Mouse (Mus musculus) kidney, adult 2 months (tissue): Measurements from ENCODE around the gene Mkln1.

Experiments used
- CTCF ChIP-seq: fragments of 200-500 bp; conservative IDR thresholded peaks from 2 replicates; pipeline ENCODE4 v1.5.1; 2011; ENCODE audit warnings: low read depth, mild to moderate bottlenecking, control low read depth, low read length, moderate library complexity, mixed read lengths; ENCODE audit not compliant: insufficient read depth, insufficient read length
- POLR2A ChIP-seq: fragments of 200-500 bp; IDR thresholded peaks from one replicate; pipeline ENCODE4 v1.6.1; 2011; ENCODE audit warnings: low read depth, low read length, control low read depth

DNA sequence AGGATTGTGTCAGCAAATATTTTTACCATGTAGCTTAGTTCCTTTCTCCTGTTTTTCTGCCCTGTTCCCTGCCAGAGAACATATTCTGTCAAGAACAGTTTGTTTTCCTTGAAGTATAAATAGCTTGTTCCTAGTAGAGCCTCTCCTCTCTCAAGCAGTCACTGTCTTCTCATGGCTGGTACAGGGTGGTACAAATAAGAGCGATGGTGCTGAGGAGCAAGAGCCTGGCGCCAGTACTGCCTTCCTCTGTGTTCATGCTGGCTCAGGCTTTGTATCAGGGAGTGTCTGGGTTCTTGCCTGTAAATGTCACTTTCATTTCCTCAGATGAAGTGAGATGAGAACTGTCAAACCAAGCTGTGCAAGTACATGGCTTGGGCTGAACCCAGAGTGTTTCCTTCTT is 104.1 kb downstream of the Mkln1 start:
- TF ChIP-seq CTCF (no peak), POLR2A (no peak)
